12 mouse cellular contexts compared by ENCODE assay signal in genomic region chr12:112591240-112591639, GRCm38 (mm10). TPM values are rescaled to one million over a fixed set of nuclear protein-coding genes. Genes with fewer than 3 reads are reported as not detected.
DNase-seq lines count a peak whose midpoint lies in the region; TF ChIP-seq lines count a peak whose summit lies in the region.
"Had no signal": no experiment of that assay in that cellular context is flagged by ENCODE, and none has a peak within 500 bp of the region (broad histone marks: within the 10 kb centered on the region; RNA-seq: fewer than 3 reads in every experiment).

No protein-coding gene starts in this region.

- H3K4me1 ChIP-seq in brown adipose tissue, adult 24 weeks (ENCODE audit: control insufficient read depth, insufficient read depth, insufficient read length, low read length), result peaks cover 60% of the 10 kb centered on the region

- intact Hi-C loops in left cerebral cortex, adult 2 months (cut with DNase I), result no loop called here
- intact Hi-C loops in left cerebral cortex, postnatal 25 days (cut with DNase I), result no loop called here

- peak; percentile 92 for DNase-seq in heart, adult 11 months
- DNase-seq in heart, postnatal 4 days, result no peak
- DNase-seq in left cerebral cortex, adult 2 months (ENCODE audit: extremely low spot score in 1 of 2, low spot score in 2 of 2), result no peak
- no peak for DNase-seq in left cerebral cortex, postnatal 25 days (ENCODE audit: low spot score in 2 of 2)
- no peak for DNase-seq in lung, postnatal 10 days
- DNase-seq: adrenal gland, adult 8-10 months; adrenal gland, postnatal 36 days; gastrocnemius, postnatal 25 days had no signal

- peak overlapping the region; percentile 87 for H3K27ac ChIP-seq in left cerebral cortex, adult 2 months
- H3K27ac ChIP-seq in brown adipose tissue, adult 24 weeks (replicated peaks; ENCODE audit: low read depth, low read length), result peak overlapping the region; percentile 71
- H3K27ac ChIP-seq: embryonic facial prominence, embryonic 13.5 days; hindbrain, embryonic 12.5 days had no signal

- TF ChIP-seq CTCF in left cerebral cortex, adult 2 months (IDR thresholded peaks at IDR 0.05), result no peak

- H3K4me3 ChIP-seq in left cerebral cortex, adult 2 months, result no peak overlapping the region
- H3K4me3 ChIP-seq in brown adipose tissue, adult 24 weeks (ENCODE audit: insufficient read depth, low read depth, low read length), result peak overlapping the region; percentile 13
- H3K4me3 ChIP-seq: embryonic facial prominence, embryonic 13.5 days; hindbrain, embryonic 12.5 days had no signal

RNA-seq across cellular contexts. Expression of gene Inf2, which starts 2.7 kb away (rescaled TPM):
- 10 to 100 TPM; 18.6 to 19.7 TPM for total RNA-seq in heart, postnatal 4 days (2021)
- 100 to 1,000 TPM; 131 to 151 TPM for total RNA-seq in left cerebral cortex, adult 2 months (2021)
- 100 to 1,000 TPM; 108 to 155 TPM for total RNA-seq in left cerebral cortex, postnatal 25 days (2021)
- 12.9 and 13.5 TPM in 2 replicates for polyA plus RNA-seq in brown adipose tissue, adult 24 weeks (2012; ENCODE audit: insufficient read depth, insufficient read length, missing spikeins)

RNA-seq across cellular contexts. Expression of gene Adssl1, which starts 28.6 kb away (rescaled TPM):
- 100 to 1,000 TPM; 135 to 137 TPM for total RNA-seq in heart, postnatal 4 days (2021)
- total RNA-seq in left cerebral cortex, adult 2 months (2021), result 10 to 100 TPM; 16.2 to 16.5 TPM
- 10 to 100 TPM; 16.4 to 18.2 TPM for total RNA-seq in left cerebral cortex, postnatal 25 days (2021)
- 34.5 and 46.5 TPM in 2 replicates for polyA plus RNA-seq in brown adipose tissue, adult 24 weeks (2012; ENCODE audit: insufficient read depth, insufficient read length, missing spikeins)
- total RNA-seq: G1E had no signal

RNA-seq across cellular contexts. Expression of gene Siva1, which starts 53.2 kb away (rescaled TPM):
- total RNA-seq in heart, postnatal 4 days (2021), result 10 to 100 TPM; 39.9 to 43.2 TPM
- 10 to 100 TPM; 19.7 to 21.5 TPM for total RNA-seq in left cerebral cortex, adult 2 months (2021)
- total RNA-seq in left cerebral cortex, postnatal 25 days (2021), result 10 to 100 TPM; 17.4 to 18.8 TPM
- polyA plus RNA-seq in brown adipose tissue, adult 24 weeks (2012; ENCODE audit: insufficient read depth, insufficient read length, missing spikeins), result 36.7 and 42.7 TPM in 2 replicates

Comparison
In these comparisons a context has a peak if more than half of its experiments do, and no peak if none do; other contexts are left out.
1. RNA of gene Inf2, which starts 2.7 kb away (total RNA-seq): 108 to 155 TPM in left cerebral cortex, postnatal 25 days and 131 to 151 TPM in left cerebral cortex, adult 2 months; 18.6 to 19.7 TPM in heart, postnatal 4 days; every median in the first group is over 4 times any median in the second.
2. RNA of gene Adssl1, which starts 28.6 kb away (total RNA-seq): 135 to 137 TPM in heart, postnatal 4 days; 16.4 to 18.2 TPM in left cerebral cortex, postnatal 25 days and 16.2 to 16.5 TPM in left cerebral cortex, adult 2 months; every median in the first group is over 4 times any median in the second.